6 mouse cellular contexts compared by ENCODE assay signal in genomic region chr3:70422669-70423068, GRCm38 (mm10).
"Had no signal": no experiment of that assay in that cellular context is flagged by ENCODE, and none has a peak within 500 bp of the region (broad histone marks: within the 10 kb centered on the region; RNA-seq: fewer than 3 reads in every experiment).

No protein-coding gene starts in this region.

- DNase-seq: kidney, adult 2 months; kidney, postnatal 14 days; lung, adult 2 months; lung, postnatal 36 days; thymus, adult 2 months; thymus, postnatal 25 days had no signal
